Mouse (Mus musculus) layer of hippocampus, adult 8-10 months (tissue): ENCODE measurements around the gene Ttc5. TPM values are rescaled to one million over a fixed set of nuclear protein-coding genes. Genes with fewer than 3 reads are reported as not detected.
"Not testable (repeated sequence)": the region's sequence is repeated elsewhere in the genome, so short reads cannot be mapped to it uniquely, and the experiment has no call there.

Experiments used
- DNase-seq, 2 experiments: peaks; one replicate each; pipeline ENCODE4 v3.0.0; 2022; ENCODE audit warnings: low spot score in 2 of 2
- total RNA-seq, 4 experiments: library from RNA; stranded (reverse); gene quantifications; 2 replicates each; pipeline ENCODE4 v1.2.4; 2022

Ttc5 gene
- 10 to 100 TPM; 62.3 to 73.2 (median 64.0) TPM for total RNA-seq

DNA sequence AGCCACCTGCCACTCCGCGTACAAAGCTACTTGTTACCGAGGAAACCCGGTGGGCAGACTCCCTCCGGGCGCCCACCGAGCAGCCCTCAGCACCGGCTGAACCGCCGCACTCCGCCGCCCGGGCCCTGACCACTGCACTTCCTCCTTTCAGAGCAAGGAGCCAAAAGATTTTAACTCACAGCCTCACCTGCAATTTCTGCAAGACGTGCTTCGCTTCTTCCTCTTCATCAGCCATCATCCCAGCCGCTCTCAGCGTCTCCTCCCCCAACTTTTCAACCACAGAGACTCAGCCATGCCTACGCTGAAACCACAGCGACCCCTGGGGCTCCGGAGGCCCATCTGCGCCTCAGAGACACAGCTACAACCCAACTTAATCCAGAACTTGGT lies at the start of gene Ttc5:
Ttc5 (minus strand) TSS at position 269 of the 387 bp plus-strand sequence.
- DNase-seq: peak; percentile 79 to 90

GRCm38 (mm10) chr14:50834435-50834834 lies 49.1 kb upstream of the Ttc5 start:
- no peak for DNase-seq

DNA sequence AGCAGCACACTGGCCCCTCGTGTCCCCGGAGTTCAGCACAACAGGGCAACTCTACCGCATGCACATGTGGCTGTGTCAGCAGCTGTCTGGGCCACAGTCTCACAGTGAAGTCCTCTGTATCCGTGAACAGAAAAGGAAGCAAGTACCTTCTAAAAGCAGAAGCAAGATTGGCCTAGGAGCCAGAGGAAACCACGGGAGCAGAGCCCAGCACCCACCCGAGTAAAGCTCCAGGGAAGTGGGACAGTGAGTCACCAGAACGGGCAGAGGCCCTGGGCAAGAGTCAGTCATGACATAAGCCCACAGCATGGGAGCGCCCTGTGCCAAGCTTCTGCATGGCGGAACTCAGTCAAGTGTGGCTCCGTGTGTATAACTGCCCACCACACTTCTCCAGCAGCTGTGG lies 48.6 kb upstream of the Ttc5 start:
- DNase-seq: no peak

GRCm38 (mm10) chr14:50829878-50830277 lies 44.6 kb upstream of the Ttc5 start:
- DNase-seq: no peak

- DNase-seq: peak; percentile 11 to 12
Measured at GRCm38 (mm10) chr14:50826579-50826978, 41.3 kb upstream of the Ttc5 start.

GRCm38 (mm10) chr14:50824219-50824618 lies 38.9 kb upstream of the Ttc5 start:
- no peak for DNase-seq

DNA sequence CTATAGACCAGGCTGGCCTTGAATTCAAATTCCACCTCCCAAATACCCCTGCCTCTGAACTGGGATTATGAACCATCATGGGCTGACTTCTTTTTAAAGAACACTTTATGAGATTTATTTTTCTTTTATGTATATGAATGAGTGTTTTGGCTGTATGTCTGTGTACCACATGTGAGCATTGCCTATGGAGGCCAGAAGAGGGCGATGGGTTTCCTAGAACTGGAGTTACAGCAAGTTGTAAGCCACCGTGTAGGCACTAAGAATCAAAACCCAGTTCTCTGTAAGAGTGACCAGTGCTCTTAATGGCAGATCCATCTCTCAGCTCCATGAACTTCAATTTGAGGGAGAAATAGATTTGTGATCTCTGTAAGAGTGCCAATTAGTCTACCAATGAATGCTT lies 37.9 kb upstream of the Ttc5 start:
- DNase-seq: no peak

DNA sequence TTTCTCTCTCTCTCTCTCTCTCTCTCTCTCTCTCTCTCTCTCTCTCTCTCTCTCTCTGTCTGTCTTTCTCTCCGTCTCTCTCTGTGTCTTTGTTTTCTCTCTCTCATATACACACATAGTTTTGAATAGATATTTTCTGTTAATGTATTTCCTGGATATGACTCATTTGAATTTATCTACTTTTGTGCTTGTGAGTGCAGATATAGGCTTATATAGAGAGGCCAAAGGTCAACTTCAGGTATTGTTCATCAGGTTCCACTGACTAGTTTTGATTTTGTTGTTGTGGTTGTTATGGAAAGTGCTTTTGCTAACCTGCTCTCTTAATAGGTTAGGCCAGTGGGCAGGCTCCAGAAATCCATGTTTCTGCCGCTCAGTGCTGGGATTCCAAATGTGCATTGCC lies 27.7 kb upstream of the Ttc5 start:
- no peak for DNase-seq

DNA sequence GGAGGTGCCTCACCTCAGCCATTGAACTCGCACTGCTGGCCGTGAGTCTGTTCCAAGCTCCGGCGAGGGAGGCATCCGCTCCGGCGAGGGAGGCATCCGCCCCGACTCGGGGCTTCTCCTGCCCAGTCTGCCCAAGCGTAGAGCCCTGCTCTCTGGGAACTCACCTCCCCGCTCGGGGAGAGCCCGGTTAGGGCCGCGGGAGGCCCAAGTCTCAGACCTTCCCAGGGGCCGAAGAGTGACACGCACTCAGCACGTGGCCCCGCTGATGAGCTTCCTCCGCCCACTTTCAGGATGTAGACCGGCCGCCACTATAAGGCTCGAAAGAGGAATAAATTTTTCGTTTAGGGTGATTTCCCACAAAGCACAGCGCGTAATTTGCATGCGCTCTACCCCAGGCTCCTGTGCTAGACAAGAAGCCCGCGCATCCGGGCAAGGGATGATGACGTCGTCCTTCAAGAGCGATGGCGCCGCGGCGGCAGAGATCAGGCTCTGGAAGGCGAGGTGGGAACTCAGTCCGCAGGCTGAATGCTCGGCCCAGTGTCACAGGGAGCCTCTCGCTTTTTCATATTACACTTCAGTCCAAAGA lies 22.3 kb upstream of the Ttc5 start, which contains the start of the genes Ccnb1ip1 and Parp2:
Ccnb1ip1 (minus strand) TSS at position 246 of the 586 bp plus-strand sequence.
Parp2 (plus strand) TSS at position 355 of the 586 bp plus-strand sequence.
- peak; percentile 98 to 99 for DNase-seq

DNA sequence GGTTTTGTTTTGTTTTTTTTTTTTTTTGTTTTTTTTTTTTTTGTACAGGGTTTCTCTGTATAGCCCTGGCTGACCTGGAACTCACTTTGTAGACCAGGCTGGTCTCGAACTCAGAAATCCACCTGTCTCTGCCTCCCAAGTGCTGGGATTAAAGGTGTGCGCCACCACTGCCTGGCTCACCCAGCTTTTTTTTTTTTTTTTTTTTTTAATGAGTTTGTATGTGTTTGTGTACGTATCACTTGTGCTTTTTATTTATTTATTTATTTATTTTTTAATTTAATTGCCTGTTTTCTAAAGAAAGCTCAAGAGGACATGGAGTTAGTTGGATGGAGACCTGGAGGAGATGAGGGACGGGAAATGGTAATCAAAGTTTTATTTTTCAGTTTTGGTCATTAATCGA lies 21.1 kb upstream of the Ttc5 start:
- DNase-seq: not testable (repeated sequence)

- DNase-seq: no peak
Measured at GRCm38 (mm10) chr14:50804683-50805082, 19.4 kb upstream of the Ttc5 start.

DNA sequence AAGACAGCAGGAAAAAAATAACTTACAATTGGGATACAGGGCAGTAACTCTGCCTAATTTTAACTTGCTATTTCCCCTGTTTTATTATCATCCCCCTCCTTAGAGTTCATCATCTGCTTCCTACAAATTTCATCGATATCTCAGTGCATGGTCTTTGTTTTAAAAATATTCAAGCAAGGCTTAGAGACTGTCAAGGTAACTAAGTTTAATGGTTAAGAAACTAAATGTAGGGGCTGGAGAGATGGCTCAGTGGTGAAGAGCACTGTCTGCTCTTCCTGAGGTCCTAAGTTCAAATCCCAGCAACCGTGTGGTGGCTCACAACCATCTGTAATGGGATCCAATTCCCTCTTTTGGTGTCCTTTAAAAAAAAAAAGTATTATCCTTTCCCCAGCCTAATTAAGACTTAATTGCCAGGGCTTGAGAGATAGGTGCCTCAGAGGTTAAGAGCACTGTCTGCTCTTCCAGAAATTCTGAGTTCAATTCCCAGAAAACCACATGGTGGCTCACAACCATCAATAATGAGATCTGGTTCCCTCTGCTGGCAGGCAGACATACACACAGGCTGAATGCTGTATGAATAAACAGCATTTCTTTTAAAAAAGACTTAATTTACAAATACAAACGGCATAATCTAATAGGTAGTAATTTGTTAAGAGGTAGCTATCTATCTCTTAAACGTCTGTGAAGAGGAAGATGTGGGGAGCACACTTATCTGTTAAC lies 17.7 kb upstream of the Ttc5 start:
- DNase-seq: no peak

DNA sequence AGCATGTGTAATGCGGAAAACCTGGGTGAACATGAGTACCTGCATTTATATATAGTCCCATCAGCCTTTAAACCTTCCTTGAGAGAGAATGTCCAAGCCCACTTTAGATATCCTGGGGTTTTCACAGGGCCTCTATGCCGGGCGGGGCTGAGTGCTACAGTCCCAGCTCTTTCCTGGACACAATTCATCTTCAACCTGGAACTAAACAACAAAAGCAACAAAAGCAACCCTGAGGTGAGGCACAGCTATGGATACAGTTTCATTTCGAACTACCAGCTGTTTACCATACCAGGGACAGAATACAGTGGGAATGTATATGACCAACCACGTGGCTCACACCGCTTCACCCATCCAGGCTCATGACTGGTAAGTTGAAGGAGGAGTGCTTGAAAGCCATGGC lies 17.1 kb upstream of the Ttc5 start:
- no peak for DNase-seq

DNA sequence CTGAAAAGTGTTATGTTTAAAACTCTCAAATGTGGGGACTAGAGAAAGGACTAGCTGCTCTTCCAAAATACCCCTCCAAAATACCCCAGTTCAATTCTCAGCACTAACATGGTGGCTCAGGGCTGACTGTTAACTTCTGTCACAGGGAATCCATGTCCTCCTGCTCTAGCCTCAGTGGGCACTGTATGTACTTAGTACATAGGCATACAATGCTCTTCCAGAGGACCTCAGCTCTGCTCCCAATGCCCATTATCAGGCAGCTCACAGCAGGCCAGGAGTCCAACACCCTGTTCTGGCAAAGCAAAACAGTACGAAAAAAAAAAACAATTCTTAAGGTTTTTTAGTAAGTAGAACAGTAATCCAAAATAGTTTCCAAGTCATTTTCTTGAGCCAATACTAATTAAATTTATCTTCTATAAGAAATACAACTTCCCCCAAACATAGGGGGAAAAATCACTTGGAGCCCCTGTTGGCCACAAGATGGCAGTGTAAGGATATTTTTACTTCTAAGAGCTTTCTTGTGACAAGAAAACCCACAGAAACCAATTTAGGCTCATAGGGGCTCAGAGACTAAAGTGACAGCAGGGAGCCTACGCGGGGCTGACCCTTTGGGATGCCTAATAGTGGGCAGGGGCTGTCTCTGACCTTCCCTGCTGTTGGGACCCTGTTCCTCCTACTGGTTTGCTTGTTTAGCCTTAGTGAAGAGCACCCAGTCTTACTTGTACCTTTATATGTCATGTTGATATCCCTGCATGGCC lies 14.4 kb upstream of the Ttc5 start:
- DNase-seq: peak in 1 of 2 experiments; percentile 35

- DNase-seq: no peak
Measured at GRCm38 (mm10) chr14:50798512-50798911, 13.2 kb upstream of the Ttc5 start.

- no peak for DNase-seq
Measured at GRCm38 (mm10) chr14:50796464-50796863, 11.1 kb upstream of the Ttc5 start.

- no peak for DNase-seq
Measured at GRCm38 (mm10) chr14:50795965-50796364, 10.6 kb upstream of the Ttc5 start.

- DNase-seq: no peak
Measured at GRCm38 (mm10) chr14:50795261-50795935, 10.1 kb upstream of the Ttc5 start.

DNA sequence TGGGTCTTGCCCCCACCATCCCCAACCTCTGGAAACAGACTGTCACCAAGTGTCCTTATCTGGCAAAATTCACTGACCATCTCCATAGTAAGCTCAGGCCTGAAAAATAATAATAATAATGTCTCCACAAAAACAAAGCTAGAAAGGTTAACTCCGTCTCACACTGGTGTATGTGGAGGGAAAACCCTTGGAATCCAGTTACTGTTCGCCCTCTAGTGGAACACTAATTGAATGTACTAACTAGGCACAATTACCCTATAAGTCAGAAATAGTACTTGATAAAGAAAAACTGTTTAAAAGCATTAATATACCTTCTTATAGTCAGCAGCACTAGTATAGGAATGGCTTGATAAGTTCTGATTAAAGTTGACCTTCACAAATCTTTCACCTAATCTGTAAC lies 2.8 kb upstream of the Ttc5 start:
- no peak for DNase-seq

DNA sequence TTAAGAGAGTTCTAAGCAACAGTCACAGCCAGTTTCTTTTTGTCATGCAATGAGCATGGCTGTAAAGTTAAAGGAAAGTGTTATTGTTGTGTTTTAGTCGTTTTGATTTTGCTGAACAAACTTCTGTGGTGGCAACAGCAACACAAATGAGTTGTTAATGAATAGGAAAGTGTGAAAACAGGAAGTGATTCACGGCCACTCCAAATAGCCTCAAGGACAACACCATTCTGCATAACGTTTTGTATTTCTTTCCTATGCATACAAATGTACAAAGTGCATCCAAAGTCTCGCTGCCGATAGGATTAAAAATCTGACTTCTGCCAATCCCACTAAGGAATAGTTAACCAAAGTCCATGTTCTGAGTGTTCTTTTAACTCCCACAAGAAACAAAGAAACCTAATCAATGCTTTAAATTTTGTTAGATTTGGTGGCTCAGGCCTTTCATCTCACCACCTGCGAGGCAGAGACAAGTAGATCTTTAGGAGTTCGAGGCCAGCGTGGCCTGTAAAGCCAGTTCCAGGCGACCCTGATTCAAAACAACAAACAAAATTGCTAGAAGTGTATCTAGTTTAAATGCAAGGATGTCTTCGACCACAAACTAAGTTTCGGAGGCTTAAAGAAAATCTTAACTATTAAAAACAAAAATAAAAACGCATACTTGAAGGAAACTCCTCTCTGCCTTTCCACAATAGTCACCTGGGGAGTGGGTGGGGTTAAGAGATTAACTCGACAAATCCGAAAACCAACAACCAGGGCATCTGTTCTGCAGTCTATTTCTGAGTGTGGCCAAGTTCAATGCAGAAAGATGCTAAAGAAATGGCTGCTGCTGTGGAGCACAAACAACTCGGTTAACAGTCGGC lies 698 bp downstream of the Ttc5 start:
- DNase-seq: no peak

DNA sequence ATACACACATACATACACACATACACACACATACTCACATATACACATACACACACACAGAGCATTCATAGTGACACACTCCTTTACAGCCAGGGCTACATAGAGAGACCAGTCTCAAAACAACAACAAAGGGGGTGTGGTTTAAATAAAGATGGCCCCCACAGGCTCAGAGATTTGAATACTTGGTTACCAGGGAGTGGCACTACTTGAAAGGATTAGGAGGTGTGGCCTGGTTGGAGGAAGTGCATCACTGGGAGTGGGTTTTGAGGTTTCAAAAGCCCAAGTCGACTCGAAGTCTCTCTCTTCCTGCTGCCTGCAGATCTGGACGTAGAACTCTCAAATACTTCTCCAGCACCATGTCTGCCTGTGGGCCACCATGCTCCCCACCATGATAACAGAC lies 3.2 kb downstream of the Ttc5 start:
- DNase-seq: no peak
